Comparison of ENCODE assay signal across 37 mouse cellular contexts in genomic region chr4:71808271-71808670, GRCm38 (mm10). TPM values are rescaled to one million over a fixed set of nuclear protein-coding genes. Genes with fewer than 3 reads are reported as not detected.
A peak's percentile ranks its signal among the peaks of the same experiment; 100 is the strongest.
DNase-seq lines count a peak whose midpoint lies in the region; ATAC-seq lines count a peak whose summit lies in the region.
"Had no signal": no experiment of that assay in that cellular context is flagged by ENCODE, and none has a peak within 500 bp of the region (broad histone marks: within the 10 kb centered on the region; RNA-seq: fewer than 3 reads in every experiment).

No protein-coding gene starts in this region.

- H3K9ac ChIP-seq in forebrain, embryonic 13.5 days, result no peak overlapping the region
- no peak overlapping the region for H3K9ac ChIP-seq in forebrain, embryonic 12.5 days
- no peak overlapping the region for H3K9ac ChIP-seq in neural tube, embryonic 15.5 days (replicated peaks)
- H3K9ac ChIP-seq: embryonic facial prominence, embryonic 13.5 days; heart, embryonic 13.5 days; liver, embryonic 15.5 days; lung, embryonic 15.5 days; midbrain, embryonic 12.5 days; neural tube, embryonic 12.5 days had no signal

- H3K4me2 ChIP-seq in forebrain, embryonic 13.5 days, result no peak overlapping the region
- no peak overlapping the region for H3K4me2 ChIP-seq in forebrain, embryonic 12.5 days
- no peak overlapping the region for H3K4me2 ChIP-seq in neural tube, embryonic 15.5 days
- H3K4me2 ChIP-seq: embryonic facial prominence, embryonic 13.5 days; heart, embryonic 13.5 days; liver, embryonic 15.5 days; lung, embryonic 15.5 days; midbrain, embryonic 12.5 days; neural tube, embryonic 12.5 days had no signal

- H3K27me3 ChIP-seq in forebrain, embryonic 13.5 days, result no peaks in the 10 kb centered on the region
- H3K27me3 ChIP-seq in forebrain, embryonic 12.5 days, result 0 out of 2 replicates have a peak, but pooled peaks cover 2% of the 10 kb centered on the region
- no peaks in the 10 kb centered on the region for H3K27me3 ChIP-seq in neural tube, embryonic 15.5 days (replicated peaks)
- H3K27me3 ChIP-seq: CH12.LX; embryonic facial prominence, embryonic 13.5 days; heart, embryonic 13.5 days; liver, embryonic 15.5 days; lung, embryonic 15.5 days; neural tube, embryonic 12.5 days had no signal

- H3K4me1 ChIP-seq in forebrain, embryonic 13.5 days, result peaks cover 15% of the 10 kb centered on the region
- H3K4me1 ChIP-seq in forebrain, embryonic 12.5 days, result no peaks in the 10 kb centered on the region
- H3K4me1 ChIP-seq in neural tube, embryonic 15.5 days, result peaks cover 4% of the 10 kb centered on the region; the same call in 1 of the 2 replicates
- H3K4me1 ChIP-seq: embryonic facial prominence, embryonic 13.5 days; heart, embryonic 13.5 days; liver, embryonic 15.5 days; lung, embryonic 15.5 days; midbrain, embryonic 12.5 days; neural tube, embryonic 12.5 days had no signal

- intact Hi-C loops in left cerebral cortex, postnatal 36 days (cut with DNase I), result no loop called here
- intact Hi-C loops in heart, postnatal 25 days (cut with DNase I), result no loop called here

- DNase-seq in left cerebral cortex, adult 11 months (ENCODE audit: low spot score), result peak; percentile 4
- DNase-seq in left cerebral cortex, postnatal 36 days (ENCODE audit: low spot score in 2 of 2), result no peak
- DNase-seq in neural tube, embryonic 10.5 days (ENCODE audit: extremely low spot score, low spot score), result no peak
- no peak for DNase-seq in heart, postnatal 25 days (ENCODE audit: low spot score)
- DNase-seq in cerebellum, adult 11-12 months, result no peak
- DNase-seq: adrenal gland, adult 2 months; adrenal gland, postnatal 36 days; cerebellum, adult 11 months; cerebellum, adult 9-11 months; gastrocnemius, postnatal 10 days; heart, postnatal 10 days; kidney, adult 9 months; kidney, postnatal 10 days; layer of hippocampus, postnatal 36 days; liver; right cerebral cortex, postnatal 25 days; spleen, adult 18-20 months; thymus, adult 18-20 months; thymus, postnatal 25 days had no signal

- 26% methylated on average over 2 of the region's 2 CpGs for WGBS in forebrain, embryonic 13.5 days
- 26% methylated on average over 2 of the region's 2 CpGs for WGBS in forebrain, embryonic 12.5 days
- WGBS in neural tube, embryonic 15.5 days, result 18% methylated on average over 2 of the region's 2 CpGs

- H3K36me3 ChIP-seq in forebrain, embryonic 13.5 days (ENCODE audit: poor library complexity, severe bottlenecking), result no peaks in the 10 kb centered on the region
- H3K36me3 ChIP-seq in forebrain, embryonic 12.5 days (replicated peaks), result no peaks in the 10 kb centered on the region
- H3K36me3 ChIP-seq in neural tube, embryonic 15.5 days, result no peaks in the 10 kb centered on the region
- H3K36me3 ChIP-seq: embryonic facial prominence, embryonic 13.5 days; heart, embryonic 13.5 days; liver, embryonic 15.5 days; lung, embryonic 15.5 days; midbrain, embryonic 12.5 days; neural tube, embryonic 12.5 days had no signal

- H3K27ac ChIP-seq in forebrain, embryonic 13.5 days, result no peak overlapping the region
- no peak overlapping the region for H3K27ac ChIP-seq in forebrain, embryonic 12.5 days
- no peak overlapping the region for H3K27ac ChIP-seq in neural tube, embryonic 15.5 days (replicated peaks)
- H3K27ac ChIP-seq: embryonic facial prominence, embryonic 13.5 days; heart, embryonic 13.5 days; liver, embryonic 15.5 days; lung, embryonic 15.5 days; midbrain, embryonic 12.5 days; neural tube, embryonic 12.5 days had no signal

- H3K4me3 ChIP-seq in forebrain, embryonic 13.5 days, result no peak overlapping the region
- no peak overlapping the region for H3K4me3 ChIP-seq in forebrain, embryonic 12.5 days (replicated peaks)
- no peak overlapping the region for H3K4me3 ChIP-seq in neural tube, embryonic 15.5 days (replicated peaks)
- H3K4me3 ChIP-seq: embryonic facial prominence, embryonic 13.5 days; heart, embryonic 13.5 days; liver, embryonic 15.5 days; lung, embryonic 15.5 days; midbrain, embryonic 12.5 days; neural tube, embryonic 12.5 days had no signal

- ATAC-seq in forebrain, embryonic 13.5 days, result peak; percentile 51; the same call in 1 of the 2 replicates
- ATAC-seq in forebrain, embryonic 12.5 days (ENCODE audit: low FRiP score), result no peak
- ATAC-seq in neural tube, embryonic 15.5 days (ENCODE audit: low FRiP score), result 0 out of 2 replicates have a peak, but pooled peaks have one; percentile 17
- ATAC-seq: activated CD4-positive, CD25-positive, alpha-beta regulatory T cell, adult 4 months; intestine, postnatal 0 days had no signal

- H3K9me3 ChIP-seq in forebrain, embryonic 13.5 days (replicated peaks), result no peaks in the 10 kb centered on the region
- no peaks in the 10 kb centered on the region for H3K9me3 ChIP-seq in forebrain, embryonic 12.5 days
- H3K9me3 ChIP-seq in neural tube, embryonic 15.5 days (replicated peaks), result no peaks in the 10 kb centered on the region
- H3K9me3 ChIP-seq: embryonic facial prominence, embryonic 13.5 days; heart, embryonic 13.5 days; liver, embryonic 15.5 days; lung, embryonic 15.5 days; midbrain, embryonic 12.5 days; neural tube, embryonic 12.5 days had no signal

RNA-seq across cellular contexts. Expression of gene Gm11232, which starts 50.5 kb away (rescaled TPM):
- not detected in 2 replicates for polyA plus RNA-seq in forebrain, embryonic 13.5 days (2015; fragmentation: Nextera tagmentation; extraction: Ambion mirVana)
- polyA plus RNA-seq in forebrain, embryonic 12.5 days (2016; fragmentation: Nextera tagmentation; extraction: Ambion mirVana), result not detected in 2 replicates
- total RNA-seq in left cerebral cortex, postnatal 36 days (2021), result not detected
- polyA plus RNA-seq in neural tube, embryonic 15.5 days (2015; fragmentation: Nextera tagmentation; extraction: Ambion mirVana), result 0.34 TPM in 1 of 2 replicates, not detected in the other
- not detected for total RNA-seq in heart, postnatal 25 days (2021)
- total RNA-seq: adrenal gland, adult 2 months; adrenal gland, postnatal 36 days; CH12.LX; common myeloid progenitor, adult 5-6 weeks; gastrocnemius, postnatal 10 days; heart, adult 8-10 months; heart, postnatal 10 days; layer of hippocampus, postnatal 36 days; left cerebral cortex, postnatal 10 days; megakaryocyte progenitor cell, adult 5-6 weeks had no signal
- polyA plus RNA-seq: activated CD4-positive, CD25-positive, alpha-beta regulatory T cell, adult 4 months; adrenal gland, adult 2 months; C2C12; embryonic facial prominence, embryonic 13.5 days; hindbrain, embryonic 11.5 days; intestine, postnatal 0 days; liver, embryonic 15.5 days; midbrain, embryonic 12.5 days had no signal
